Mouse (Mus musculus) mature B cell (primary cell): ENCODE data around the gene Gpx1.
"Not testable (repeated sequence)": the region's sequence is repeated elsewhere in the genome, so short reads cannot be mapped to it uniquely, and the experiment has no call there.

Source experiments
- in situ Hi-C: fragments of 300-500 bp; cut with MboI; formaldehyde crosslinking; loops from 2 replicates; pipeline ENCODE4 v1.14.3; 2019

Gpx1 gene

GRCm38 (mm10) chr9:108338886-108339781 lies at the start of gene Gpx1:
Gene Gpx1 (plus strand): TSS chr9:108338903.
- in situ Hi-C loops = no loop called here

GRCm38 (mm10) chr9:108289347-108289746 lies 49.4 kb upstream of the Gpx1 start:
- in situ Hi-C loops = no loop called here

GRCm38 (mm10) chr9:108290016-108290750 lies 48.5 kb upstream of the Gpx1 start, which contains the start of gene Nicn1:
Gene Nicn1 (plus strand): TSS chr9:108290429.
- in situ Hi-C loops = no loop called here

GRCm38 (mm10) chr9:108290773-108291172 lies 47.9 kb upstream of the Gpx1 start:
- in situ Hi-C loops = no loop called here

- in situ Hi-C loops = no loop called here
Measured at GRCm38 (mm10) chr9:108296453-108297355, 42.0 kb upstream of the Gpx1 start, which contains the start of gene Amt. Gene Amt (plus strand): TSS chr9:108296853.

GRCm38 (mm10) chr9:108301853-108302252 lies 36.9 kb upstream of the Gpx1 start:
- in situ Hi-C loops = no loop called here

GRCm38 (mm10) chr9:108304716-108305115 lies 34.0 kb upstream of the Gpx1 start:
- in situ Hi-C loops = loop anchor here (5.0 kb wide), 1 partner anchor 43 kb away; the partner anchor contains the start of gene Usp4

GRCm38 (mm10) chr9:108305170-108305569 lies 33.5 kb upstream of the Gpx1 start:
- in situ Hi-C loops = loop anchor here (5.0 kb wide), 1 partner anchor 42 kb away; the partner anchor contains the start of gene Usp4

- in situ Hi-C loops = loop anchor here (5.0 kb wide), 1 partner anchor 41 kb away; the partner anchor contains the start of gene Usp4
Measured at GRCm38 (mm10) chr9:108305629-108306520, 32.8 kb upstream of the Gpx1 start, which contains the start of the genes Rhoa and Tcta. Gene Rhoa (plus strand): TSS chr9:108306129. Gene Tcta (minus strand): TSS chr9:108306160.

- in situ Hi-C loops = loop anchor here (5.0 kb wide), 1 partner anchor 41 kb away; the partner anchor contains the start of gene Usp4
Measured at GRCm38 (mm10) chr9:108306571-108306980, 32.1 kb upstream of the Gpx1 start.

GRCm38 (mm10) chr9:108307021-108307807 lies 31.5 kb upstream of the Gpx1 start:
- in situ Hi-C loops = loop anchor here (5.0 kb wide), 1 partner anchor 40 kb away; the partner anchor contains the start of gene Usp4

GRCm38 (mm10) chr9:108308141-108308540 lies 30.6 kb upstream of the Gpx1 start:
- in situ Hi-C loops = loop anchor here (5.0 kb wide), 1 partner anchor 39 kb away; the partner anchor contains the start of gene Usp4

GRCm38 (mm10) chr9:108317572-108317971 lies 21.1 kb upstream of the Gpx1 start:
- in situ Hi-C loops = no loop called here

GRCm38 (mm10) chr9:108318462-108318861 lies 20.2 kb upstream of the Gpx1 start:
- in situ Hi-C loops = no loop called here

- in situ Hi-C loops = not testable (repeated sequence)
Measured at GRCm38 (mm10) chr9:108322054-108322453, 16.6 kb upstream of the Gpx1 start.

- in situ Hi-C loops = no loop called here
Measured at GRCm38 (mm10) chr9:108324784-108325183, 13.9 kb upstream of the Gpx1 start.

GRCm38 (mm10) chr9:108325811-108326210 lies 12.9 kb upstream of the Gpx1 start:
- in situ Hi-C loops = no loop called here

GRCm38 (mm10) chr9:108337848-108338550 lies 704 bp upstream of the Gpx1 start:
- in situ Hi-C loops = no loop called here

GRCm38 (mm10) chr9:108338551-108338885 lies 185 bp upstream of the Gpx1 start:
- in situ Hi-C loops = no loop called here
